Mouse (Mus musculus): ENCODE measurements at regions not wholly inside any gene's neighbourhood (a gene's known extent, or its start where the extent isn't known, plus 50 kb on each side); places are given as distances from the start of the nearest gene placed in this dataset.

DNA sequence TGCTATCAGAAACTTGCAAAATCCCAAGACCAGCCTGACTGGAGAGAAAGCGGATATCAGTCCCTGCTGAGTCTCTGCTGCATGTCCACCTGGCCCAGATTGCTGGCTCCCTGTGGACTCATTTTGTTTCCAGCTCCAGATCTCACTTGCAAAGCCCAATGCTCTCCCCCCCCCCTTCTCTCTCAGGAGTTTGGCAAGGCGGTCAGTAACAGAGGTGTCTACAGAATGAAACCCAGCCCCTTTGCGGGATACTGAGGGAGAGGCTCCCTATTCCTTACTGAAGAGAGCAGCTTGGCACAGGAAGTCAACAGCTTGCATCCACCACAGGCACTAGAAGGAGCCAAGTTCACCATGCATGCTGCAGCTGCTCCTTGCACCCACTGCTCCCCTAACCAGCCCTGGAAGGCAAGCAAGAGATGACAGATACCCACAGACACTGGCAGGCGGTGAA, 110.1 kb upstream of the Sfswap start:
- Histone ChIP-seq H3K4me1 (ENCODE audit: control insufficient read depth, insufficient read depth, low read length) (no peaks in the 10 kb centered on the region), H3K4me3 (ENCODE audit: insufficient read depth, low read length) (no peak overlapping the region), H3K27ac (ENCODE audit: insufficient read depth, low read length) (no peak overlapping the region)
- TF ChIP-seq CTCF (IDR thresholded peaks at IDR 0.05; ENCODE audit: borderline replicate concordance, insufficient read depth, low read length) = no peak
- no peak for TF ChIP-seq POLR2A (IDR thresholded peaks at IDR 0.05; ENCODE audit: low read depth, low read length)

DNA sequence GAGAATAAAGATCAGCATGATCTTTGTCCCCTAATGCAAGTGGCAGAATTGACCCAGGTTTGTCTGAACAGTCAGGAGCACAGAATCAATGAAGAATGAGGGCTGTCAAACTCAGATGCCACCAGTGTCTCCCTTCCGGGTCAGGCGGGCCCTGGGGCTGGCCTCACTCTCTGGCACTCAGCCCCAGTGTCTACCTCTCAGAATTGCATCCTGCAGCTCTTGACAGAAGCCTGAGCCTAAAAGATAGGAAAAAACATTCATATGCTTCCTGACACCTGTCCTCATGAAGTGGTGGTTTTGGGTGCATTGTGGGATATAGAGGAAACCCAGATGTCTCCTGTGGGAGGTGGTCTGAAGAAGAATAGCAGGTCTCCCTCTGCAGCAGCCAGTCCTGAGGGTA, 107.9 kb upstream of the Sfswap start:
- no peak for TF ChIP-seq CTCF (IDR thresholded peaks at IDR 0.05; ENCODE audit: borderline replicate concordance, insufficient read depth, low read length)
- no peak overlapping the region for H3K4me3 ChIP-seq (ENCODE audit: insufficient read depth, low read length)
- no peak overlapping the region for H3K27ac ChIP-seq (ENCODE audit: insufficient read depth, low read length)
- H3K4me1 ChIP-seq (ENCODE audit: control insufficient read depth, insufficient read depth, low read length) = no peaks in the 10 kb centered on the region

DNA sequence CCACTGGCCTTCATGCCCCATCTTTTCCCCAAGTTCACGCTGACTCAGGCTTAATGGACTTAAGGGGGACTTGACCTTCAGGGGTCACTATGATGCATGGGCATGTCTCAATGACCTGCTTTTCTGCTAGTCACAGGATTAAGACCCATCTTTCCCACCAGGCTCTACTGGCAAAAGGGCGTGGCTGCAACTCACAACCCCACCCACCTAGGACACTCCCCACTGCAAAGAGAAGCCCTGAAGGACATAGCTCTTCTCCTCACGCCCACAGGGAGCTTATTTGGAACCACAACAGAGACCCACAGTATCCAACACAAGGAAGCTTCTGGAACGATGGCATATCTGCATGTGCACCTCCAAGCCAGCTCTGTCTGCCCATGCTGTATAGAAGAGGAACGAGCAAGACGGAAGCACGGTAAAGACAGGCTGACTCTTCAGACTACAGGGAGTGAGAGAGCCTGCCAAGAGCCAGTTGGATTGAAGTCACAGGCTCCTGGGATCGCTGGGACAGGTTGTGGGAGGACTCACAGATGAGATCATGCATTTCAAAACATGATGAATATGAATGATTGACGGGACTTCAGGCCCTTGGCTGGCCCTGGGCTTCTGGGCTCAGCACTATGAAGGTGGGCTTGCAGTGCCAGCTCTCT, 107.3 kb upstream of the Sfswap start:
- H3K4me1 ChIP-seq (ENCODE audit: control insufficient read depth, insufficient read depth, low read length) = no peaks in the 10 kb centered on the region
- no peak for TF ChIP-seq CTCF (IDR thresholded peaks at IDR 0.05; ENCODE audit: borderline replicate concordance, insufficient read depth, low read length)
- TF ChIP-seq POLR2A (IDR thresholded peaks at IDR 0.05; ENCODE audit: low read depth, low read length) = no peak

DNA sequence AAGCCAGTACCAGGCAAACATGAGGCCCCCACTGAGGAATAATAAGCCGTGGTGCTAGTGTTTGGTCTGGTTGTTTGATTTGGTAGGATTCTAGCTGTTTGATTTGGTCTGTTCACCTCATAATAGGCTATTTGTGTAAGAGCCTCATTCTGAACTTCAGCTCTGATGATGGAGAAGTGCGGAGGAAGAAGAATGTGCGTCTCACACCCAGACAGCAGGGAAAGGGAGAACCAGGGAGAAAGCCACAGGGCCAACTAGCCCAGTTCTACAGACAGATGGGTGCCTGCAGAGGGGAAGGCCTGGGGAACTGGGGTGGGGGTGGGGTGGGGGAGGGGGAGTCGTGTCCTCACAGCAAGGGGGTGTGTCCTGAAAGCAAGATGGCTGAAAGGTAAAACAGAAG, 106.6 kb upstream of the Sfswap start:
- TF ChIP-seq CTCF (IDR thresholded peaks at IDR 0.05; ENCODE audit: borderline replicate concordance, insufficient read depth, low read length) (no peak), POLR2A (IDR thresholded peaks at IDR 0.05; ENCODE audit: low read depth, low read length) (no peak)
- no peak overlapping the region for H3K27ac ChIP-seq (ENCODE audit: insufficient read depth, low read length)
- H3K4me1 ChIP-seq (ENCODE audit: control insufficient read depth, insufficient read depth, low read length) = no peaks in the 10 kb centered on the region
- H3K4me3 ChIP-seq (ENCODE audit: insufficient read depth, low read length) = no peak overlapping the region

More for the DNA sequence above, 107.3 kb upstream of the Sfswap start:
- no peak overlapping the region for H3K27ac ChIP-seq (ENCODE audit: insufficient read depth, low read length)
- no peak overlapping the region for H3K4me3 ChIP-seq (ENCODE audit: insufficient read depth, low read length)

DNA sequence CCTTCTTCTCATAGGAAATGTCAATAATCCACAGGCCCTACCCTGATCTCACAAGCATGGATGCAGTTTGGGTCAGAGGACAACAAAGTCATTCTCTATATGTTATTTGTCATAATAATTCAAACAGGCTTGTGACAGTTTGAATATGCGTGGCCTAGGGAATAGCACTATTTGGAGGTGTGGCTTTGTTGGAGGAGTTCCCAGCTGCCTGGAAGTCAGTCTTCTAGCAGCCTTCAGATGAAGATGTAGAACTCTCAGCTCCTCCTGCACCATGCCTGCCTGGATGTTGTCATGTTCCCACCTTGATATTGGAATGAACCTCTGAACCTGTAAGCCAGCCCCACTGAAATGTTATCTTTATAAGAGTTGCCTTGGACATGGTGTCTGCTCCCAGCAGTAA, 103.7 kb upstream of the Sfswap start:
- Histone ChIP-seq H3K27ac (ENCODE audit: insufficient read depth, low read length) (no peak overlapping the region), H3K4me3 (ENCODE audit: insufficient read depth, low read length) (no peak overlapping the region), H3K4me1 (ENCODE audit: control insufficient read depth, insufficient read depth, low read length) (no peaks in the 10 kb centered on the region)
- TF ChIP-seq POLR2A (IDR thresholded peaks at IDR 0.05; ENCODE audit: low read depth, low read length) = no peak
- TF ChIP-seq CTCF (IDR thresholded peaks at IDR 0.05; ENCODE audit: borderline replicate concordance, insufficient read depth, low read length) = no peak

DNA sequence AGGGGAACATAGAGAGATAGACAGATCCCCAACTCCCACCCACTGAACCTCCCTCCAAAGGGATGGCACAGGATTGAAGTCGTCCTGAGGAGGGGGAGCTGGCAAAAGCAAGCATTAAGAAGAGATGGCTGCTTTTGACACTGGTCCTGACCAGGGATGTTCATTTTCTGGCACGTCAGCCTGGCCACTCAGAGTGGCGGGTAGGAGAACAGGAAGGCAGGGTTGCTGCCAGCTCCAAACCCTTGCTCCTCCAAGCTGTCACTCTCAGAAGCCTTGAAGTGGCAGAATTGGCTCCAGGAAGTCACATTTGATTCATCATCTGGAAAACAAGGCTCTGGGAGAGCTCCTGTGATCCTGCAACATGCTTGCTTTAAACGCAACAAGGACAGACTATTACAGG, 94.8 kb upstream of the Sfswap start:
- H3K27ac ChIP-seq (ENCODE audit: insufficient read depth, low read length) = no peak overlapping the region
- no peak overlapping the region for H3K4me3 ChIP-seq (ENCODE audit: insufficient read depth, low read length)
- TF ChIP-seq CTCF (IDR thresholded peaks at IDR 0.05; ENCODE audit: borderline replicate concordance, insufficient read depth, low read length) (no peak), POLR2A (IDR thresholded peaks at IDR 0.05; ENCODE audit: low read depth, low read length) (no peak)
- H3K4me1 ChIP-seq (ENCODE audit: control insufficient read depth, insufficient read depth, low read length) = no peaks in the 10 kb centered on the region

DNA sequence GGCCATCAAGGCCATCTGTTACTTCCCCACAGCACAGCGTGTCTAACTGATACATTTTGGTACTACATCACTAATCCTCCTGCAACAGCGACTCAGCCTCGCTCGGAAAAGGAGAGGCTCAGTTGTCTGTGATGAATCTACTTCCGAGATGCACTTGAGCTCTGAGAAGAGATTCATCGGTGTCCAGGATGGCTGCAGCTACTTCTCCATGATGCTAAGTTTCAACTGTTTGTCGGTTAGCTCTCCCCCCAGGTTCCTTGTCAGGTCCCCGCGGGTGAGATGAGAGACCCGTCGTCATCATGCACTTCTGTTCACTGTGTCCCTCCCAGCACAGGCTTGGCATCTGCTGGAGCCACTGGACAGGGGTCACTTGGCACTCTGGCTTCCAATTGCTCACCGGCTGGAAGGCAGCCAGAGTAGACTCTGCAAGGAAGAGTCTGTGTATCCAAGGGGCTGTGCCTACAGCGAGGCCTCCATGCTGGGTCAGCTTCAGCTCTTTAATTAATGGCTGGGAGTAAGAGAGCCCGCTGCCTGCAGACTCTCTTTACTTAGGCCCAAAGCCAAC, 91.5 kb upstream of the Sfswap start:
- Histone ChIP-seq H3K4me3 (ENCODE audit: insufficient read depth, low read length) (no peak overlapping the region), H3K4me1 (ENCODE audit: control insufficient read depth, insufficient read depth, low read length) (0 out of 2 replicates have a peak, but pooled peaks cover under 1% of the 10 kb centered on the region), H3K27ac (ENCODE audit: insufficient read depth, low read length) (no peak overlapping the region)
- TF ChIP-seq POLR2A (IDR thresholded peaks at IDR 0.05; ENCODE audit: low read depth, low read length) = no peak
- no peak for TF ChIP-seq CTCF (IDR thresholded peaks at IDR 0.05; ENCODE audit: borderline replicate concordance, insufficient read depth, low read length)

DNA sequence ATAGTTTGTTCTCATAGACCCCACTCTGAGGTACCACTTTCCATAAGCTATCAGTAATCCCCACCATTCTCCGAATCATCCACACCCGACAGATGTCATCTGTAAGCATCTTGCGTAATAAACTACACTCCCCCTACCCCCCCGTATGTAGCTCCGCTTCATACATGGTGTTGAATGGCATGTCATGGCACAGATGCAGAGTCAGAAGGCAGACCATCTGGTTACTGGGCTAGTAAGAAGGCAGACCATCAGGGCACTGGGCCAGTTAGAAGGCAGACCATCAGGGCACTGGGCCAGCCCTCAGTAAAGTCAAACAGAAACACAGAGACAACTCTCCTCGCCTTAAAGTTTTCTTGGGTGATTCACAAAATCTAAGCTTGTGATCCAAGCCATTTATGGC, 88.9 kb upstream of the Sfswap start:
- Histone ChIP-seq H3K4me1 (ENCODE audit: control insufficient read depth, insufficient read depth, low read length) (peaks cover 7% of the 10 kb centered on the region; the same call in 1 of the 2 replicates), H3K27ac (ENCODE audit: insufficient read depth, low read length) (no peak overlapping the region), H3K4me3 (ENCODE audit: insufficient read depth, low read length) (no peak overlapping the region)
- TF ChIP-seq POLR2A (IDR thresholded peaks at IDR 0.05; ENCODE audit: low read depth, low read length) (no peak), CTCF (IDR thresholded peaks at IDR 0.05; ENCODE audit: borderline replicate concordance, insufficient read depth, low read length) (no peak)

DNA sequence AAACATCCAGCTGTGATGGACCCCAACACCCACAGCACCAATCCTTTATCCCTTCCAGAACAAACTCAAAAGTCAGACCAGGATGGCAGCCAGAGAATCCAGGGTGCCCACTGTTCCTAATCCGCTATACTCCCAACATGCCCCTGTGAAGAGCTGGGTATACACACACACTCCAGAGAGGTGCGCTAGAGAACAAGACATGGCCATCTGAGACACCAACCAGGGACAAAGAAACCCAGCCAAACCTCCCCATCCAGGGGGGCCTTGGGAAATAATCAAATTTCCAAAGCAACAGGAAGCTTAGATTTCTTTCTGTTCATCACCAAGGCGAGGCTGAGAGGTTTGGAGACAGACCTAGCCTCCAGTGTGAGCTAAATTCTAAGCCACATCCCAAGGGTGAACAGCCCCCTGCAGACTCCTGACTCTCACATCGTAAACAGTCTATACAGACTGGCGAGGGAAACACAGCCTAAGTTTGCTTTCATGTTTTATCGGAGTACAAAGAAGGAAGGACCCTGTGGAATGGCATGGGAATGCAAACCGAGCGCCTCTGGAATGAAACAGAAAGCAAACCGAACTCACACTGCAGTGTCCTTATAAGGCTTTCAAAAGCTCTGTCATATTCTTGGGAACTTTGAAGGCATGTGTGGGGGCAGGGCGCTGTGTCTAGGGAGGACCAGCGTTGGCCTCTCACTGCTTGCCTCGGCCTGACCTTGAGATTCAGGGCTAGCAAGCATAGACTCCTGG, 85.9 kb upstream of the Sfswap start:
- Histone ChIP-seq H3K27ac (ENCODE audit: insufficient read depth, low read length) (peak overlapping the region; percentile 95), H3K4me1 (ENCODE audit: control insufficient read depth, insufficient read depth, low read length) (peaks cover 7% of the 10 kb centered on the region; the same call in 1 of the 2 replicates), H3K4me3 (ENCODE audit: insufficient read depth, low read length) (no peak overlapping the region; the same call in 1 of the 2 replicates)
- TF ChIP-seq CTCF (IDR thresholded peaks at IDR 0.05; ENCODE audit: borderline replicate concordance, insufficient read depth, low read length) = no peak
- TF ChIP-seq POLR2A (IDR thresholded peaks at IDR 0.05; ENCODE audit: low read depth, low read length) = peak; percentile 29

DNA sequence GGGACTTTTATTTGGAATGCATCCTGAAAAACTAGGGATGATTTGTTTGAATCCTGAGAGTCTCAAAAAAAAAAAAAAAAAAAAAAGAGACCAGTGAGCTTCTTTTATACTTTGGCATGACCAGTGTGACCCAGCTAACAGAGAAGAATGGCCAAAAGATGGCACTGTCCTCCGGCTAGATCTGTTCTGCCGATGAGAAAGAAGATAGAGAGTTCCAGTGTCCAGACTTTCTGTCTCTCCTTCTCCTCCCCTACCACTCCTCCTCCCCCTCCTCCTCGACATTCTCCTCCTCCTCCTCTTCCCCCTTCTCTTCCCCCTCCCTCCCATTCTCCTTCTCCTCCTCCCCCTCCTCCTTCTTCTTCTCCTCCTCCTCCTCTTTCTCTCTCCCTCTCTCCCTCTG, 84.6 kb upstream of the Sfswap start:
- no peak for TF ChIP-seq POLR2A (IDR thresholded peaks at IDR 0.05; ENCODE audit: low read depth, low read length)
- TF ChIP-seq CTCF (IDR thresholded peaks at IDR 0.05; ENCODE audit: borderline replicate concordance, insufficient read depth, low read length) = 0 out of 2 replicates have a peak, but pooled peaks have one; percentile 3
- Histone ChIP-seq H3K4me3 (ENCODE audit: insufficient read depth, low read length) (no peak overlapping the region), H3K27ac (ENCODE audit: insufficient read depth, low read length) (peak overlapping the region; percentile 74; the same call in 1 of the 2 replicates)

More for the DNA sequence above, 84.6 kb upstream of the Sfswap start:
- peaks cover 7% of the 10 kb centered on the region; the same call in 1 of the 2 replicates for H3K4me1 ChIP-seq (ENCODE audit: control insufficient read depth, insufficient read depth, low read length)
